Mouse (Mus musculus) kidney, postnatal 4 days (tissue): ENCODE results near the gene Eftud2.

ENCODE experiments used
- DNase-seq, 2 experiments: peaks; one replicate each; pipeline ENCODE4 v3.0.0; 2021; ENCODE audit warnings: mixed read lengths in 2 of 2

Gene Eftud2

GRCm38 (mm10) chr11:102818121-102819020, 62.4 kb downstream of the Eftud2 start:
- DNase-seq: peak; percentile 62 to 73

GRCm38 (mm10) chr11:102814881-102815280, 65.9 kb downstream of the Eftud2 start:
- DNase-seq: no peak

GRCm38 (mm10) chr11:102810721-102811485, 69.9 kb downstream of the Eftud2 start:
- no peak for DNase-seq

GRCm38 (mm10) chr11:102808246-102808645, 72.5 kb downstream of the Eftud2 start:
- DNase-seq: no peak

- peak; percentile 25 to 39 for DNase-seq
Observed at GRCm38 (mm10) chr11:102803453-102803852, 77.3 kb downstream of the Eftud2 start.

GRCm38 (mm10) chr11:102794157-102794556, 86.6 kb downstream of the Eftud2 start:
- peak; percentile 11 to 24 for DNase-seq

- DNase-seq: peak in 1 of 2 experiments; percentile 12
Observed at GRCm38 (mm10) chr11:102791682-102792445, 88.9 kb downstream of the Eftud2 start.
